Mouse (Mus musculus) leukemia stem cell, adult 10-12 weeks (primary cell): ENCODE results near the gene Olfr298. TPM values are rescaled to one million over a fixed set of nuclear protein-coding genes. Genes with fewer than 3 reads are reported as not detected.

Experiments
- polyA plus RNA-seq: library from polyadenylated mRNA; stranded (reverse); fragments of >175 nt; gene quantifications from 2 replicates; pipeline ENCODE4 v1.2.3, GENCODE M21; 2012; ENCODE audit warnings: low replicate concordance

Olfr298 gene
- not detected in 2 replicates for polyA plus RNA-seq

GRCm38 (mm10) chr7:86492384-86492783, at the start of gene Olfr298:
Gene Olfr298 (minus strand): TSS chr7:86492484.

GRCm38 (mm10) chr7:86519668-86520067, 27.4 kb upstream of the Olfr298 start, which contains the start of gene Olfr297:
Gene Olfr297 (plus strand): TSS chr7:86519968.

DNA sequence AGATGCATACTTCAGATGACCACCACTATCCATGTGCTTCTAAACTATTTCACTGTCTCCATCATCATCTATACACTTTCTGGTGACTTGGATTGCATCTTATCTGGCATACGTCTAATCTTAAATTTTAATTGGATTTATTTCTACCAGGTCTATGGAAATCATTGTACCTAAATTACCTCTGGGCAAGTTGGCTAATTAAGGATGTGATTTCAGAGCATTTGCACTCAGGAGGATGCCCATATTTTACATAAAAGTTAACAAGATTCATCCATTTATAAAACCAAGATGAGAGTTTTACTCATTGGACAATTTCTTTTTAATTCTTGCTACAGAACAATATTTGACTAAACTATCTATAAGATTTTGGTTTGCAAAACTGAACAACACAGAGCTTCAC, 32.7 kb downstream of the Olfr298 start, which contains the start of gene Olfr299:
TSS of gene Olfr299 (plus strand) at position 301 of the 400 bp plus-strand sequence.

Other genes with a start within 250 kb of the Olfr298 start
- gene Vmn2r76, start 246.2 kb downstream of the Olfr298 start, polyA plus RNA-seq = 0.02 TPM in 1 of 2 replicates, not detected in the other
- not detected in 2 replicates for gene Olfr310, start 215.3 kb downstream of the Olfr298 start, polyA plus RNA-seq
- gene Olfr309, start 178.8 kb downstream of the Olfr298 start, polyA plus RNA-seq = not detected in 2 replicates
- gene Olfr308, start 166.9 kb downstream of the Olfr298 start, polyA plus RNA-seq = not detected in 2 replicates
- gene Olfr307, start 154.9 kb downstream of the Olfr298 start, polyA plus RNA-seq = not detected in 2 replicates
- not detected in 2 replicates for gene Olfr305, start 125.6 kb downstream of the Olfr298 start, polyA plus RNA-seq
- gene Olfr304, start 105.8 kb downstream of the Olfr298 start, polyA plus RNA-seq = not detected in 2 replicates
- gene Olfr303, start 94.7 kb downstream of the Olfr298 start, polyA plus RNA-seq = not detected in 2 replicates
- gene Olfr301, start 88.6 kb downstream of the Olfr298 start, polyA plus RNA-seq = not detected in 2 replicates
- not detected in 2 replicates for gene Olfr299, start 32.6 kb downstream of the Olfr298 start, polyA plus RNA-seq
- gene Olfr297, start 27.5 kb upstream of the Olfr298 start, polyA plus RNA-seq = not detected in 2 replicates
- gene Olfr295, start 91.4 kb upstream of the Olfr298 start, polyA plus RNA-seq = not detected in 2 replicates
- gene Olfr294, start 124.2 kb upstream of the Olfr298 start, polyA plus RNA-seq = not detected in 2 replicates
- gene Olfr293, start 156.6 kb upstream of the Olfr298 start, polyA plus RNA-seq = not detected in 2 replicates
- gene Olfr292, start 195.8 kb upstream of the Olfr298 start, polyA plus RNA-seq = not detected in 2 replicates